Mouse (Mus musculus) lung, postnatal 4 days (tissue): ENCODE data around the gene Myo16.
A peak's percentile ranks its signal among the peaks of the same experiment; 100 is the strongest.

ENCODE experiments used
- DNase-seq, 2 experiments: peaks; one replicate each; pipeline ENCODE4 v3.0.0; 2021

The Myo16 gene

DNA sequence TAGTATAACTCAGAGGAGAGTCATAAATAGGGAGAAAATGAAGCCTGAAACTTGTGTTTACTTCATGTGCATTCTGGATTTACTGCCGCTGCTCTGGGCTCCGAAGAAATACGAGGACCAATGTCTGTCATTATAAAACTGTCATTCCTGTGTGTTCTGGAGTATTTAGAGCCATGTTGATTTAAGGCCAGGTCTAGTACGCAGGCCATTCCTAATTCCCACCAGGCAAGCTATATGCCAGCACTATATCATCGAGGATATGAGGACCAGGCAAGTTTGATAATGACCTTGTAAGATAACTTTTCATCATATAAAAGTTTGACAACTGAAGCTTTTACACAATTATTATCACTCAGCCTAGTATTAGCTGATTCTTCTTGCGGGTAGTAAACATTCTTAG is 153.6 kb downstream of the Myo16 start:
- no peak for DNase-seq

- no peak for DNase-seq
These were observed 154.2 kb downstream of the Myo16 start for GRCm38 (mm10) chr8:10307770-10308476.

- no peak for DNase-seq
These were observed 156.8 kb downstream of the Myo16 start for GRCm38 (mm10) chr8:10310470-10310869.

- no peak for DNase-seq
These were observed 158.6 kb downstream of the Myo16 start for GRCm38 (mm10) chr8:10312316-10312715.

DNA sequence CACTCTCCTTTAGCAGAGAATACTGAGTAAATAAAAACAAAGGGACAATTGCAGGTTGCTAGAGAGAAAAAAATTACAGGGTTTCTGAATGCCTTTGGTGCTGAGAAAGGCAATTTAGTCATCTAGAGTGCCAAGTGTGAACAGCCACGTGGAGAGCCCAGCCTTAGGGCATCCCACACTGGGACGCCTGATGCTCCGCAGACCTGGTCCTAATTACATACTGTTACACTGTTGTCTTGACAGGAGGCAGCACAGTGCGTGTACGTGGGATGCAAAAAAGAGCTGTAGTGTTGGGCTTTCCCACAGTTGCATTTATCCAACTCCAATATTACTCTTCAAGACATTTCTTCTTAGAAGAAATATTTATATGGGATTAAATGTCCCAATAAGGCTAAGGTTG is 162.5 kb downstream of the Myo16 start:
- no peak for DNase-seq

- no peak for DNase-seq
These were observed 164.4 kb downstream of the Myo16 start for GRCm38 (mm10) chr8:10318103-10318502.

DNA sequence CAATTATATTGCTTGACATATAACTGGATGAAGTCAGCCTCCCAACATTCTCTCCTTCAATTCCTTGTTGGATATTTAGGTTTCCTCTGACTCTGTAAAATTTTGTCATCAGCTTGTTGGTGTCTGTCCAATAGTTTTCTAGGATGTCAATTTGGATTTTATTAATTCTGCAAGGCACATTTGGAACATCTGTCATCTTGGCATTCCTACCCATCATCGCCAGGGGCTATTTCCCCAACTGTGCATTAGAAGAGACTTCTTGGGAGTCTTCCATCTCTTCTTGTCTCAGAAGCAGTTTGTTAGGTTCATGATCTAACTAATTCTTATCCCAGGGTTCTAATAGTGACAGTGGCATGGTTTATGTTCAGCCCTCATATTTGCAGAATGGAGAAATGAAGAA is 196.7 kb downstream of the Myo16 start:
- no peak for DNase-seq

DNA sequence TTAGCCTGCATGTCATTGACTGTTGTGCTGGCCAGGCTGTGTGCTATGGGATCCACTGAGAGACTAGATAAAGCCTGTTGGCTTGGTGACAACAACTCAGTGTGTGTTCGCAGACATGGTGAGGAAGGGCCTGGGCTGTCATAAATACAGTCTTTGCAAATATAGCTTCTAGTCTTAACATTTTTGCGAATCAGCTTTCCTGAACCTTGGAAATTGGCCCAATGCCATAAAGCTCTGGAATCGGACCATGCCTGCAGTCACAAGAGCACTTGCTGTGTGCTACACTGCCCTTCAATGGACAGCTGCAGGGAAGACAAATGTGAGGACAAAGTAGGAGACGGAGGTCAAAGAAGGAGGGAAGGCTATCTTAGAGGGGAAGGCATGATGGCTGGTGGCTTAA is 205.0 kb downstream of the Myo16 start:
- no peak for DNase-seq

DNA sequence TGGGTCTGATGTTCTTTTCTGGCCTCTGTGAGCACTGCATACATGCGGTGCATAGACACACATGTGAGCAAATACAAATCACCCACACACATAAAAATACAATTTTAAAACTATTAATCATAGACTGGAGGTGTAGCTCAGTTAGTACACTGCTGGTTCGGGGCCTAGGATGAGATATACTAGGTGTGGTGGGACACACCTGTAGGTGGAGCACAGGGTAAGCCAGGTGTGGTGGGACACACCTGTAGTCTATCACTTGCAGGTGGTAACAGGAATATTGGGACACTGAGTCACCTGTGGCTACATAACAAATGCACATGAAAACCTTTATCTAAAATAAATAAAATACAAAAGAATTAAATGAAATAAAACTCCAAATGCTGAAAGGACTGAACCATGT is 209.2 kb downstream of the Myo16 start:
- no peak for DNase-seq

GRCm38 (mm10) chr8:10363654-10364406 is 210.1 kb downstream of the Myo16 start:
- no peak for DNase-seq

- no peak for DNase-seq
These were observed 212.4 kb downstream of the Myo16 start for GRCm38 (mm10) chr8:10366141-10366540.

DNA sequence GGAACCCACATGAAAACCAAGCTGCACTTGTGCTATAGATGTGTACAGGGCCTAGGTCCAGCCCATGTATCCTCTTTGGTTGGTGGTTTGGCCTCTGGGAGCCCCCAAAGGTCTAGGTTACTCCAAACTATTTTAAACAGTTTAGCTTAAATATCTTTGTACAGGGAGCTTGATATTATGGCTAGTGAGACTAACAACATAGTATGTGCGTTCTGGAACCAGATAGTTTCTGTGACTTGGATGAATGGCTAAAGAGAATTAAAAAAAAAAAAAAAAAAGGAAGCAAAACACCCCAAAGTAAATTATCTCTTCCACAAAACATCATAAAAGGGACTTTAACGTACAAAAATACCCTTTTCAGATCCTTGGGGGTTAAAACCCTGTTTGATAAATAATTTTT is 218.9 kb downstream of the Myo16 start:
- no peak for DNase-seq

DNA sequence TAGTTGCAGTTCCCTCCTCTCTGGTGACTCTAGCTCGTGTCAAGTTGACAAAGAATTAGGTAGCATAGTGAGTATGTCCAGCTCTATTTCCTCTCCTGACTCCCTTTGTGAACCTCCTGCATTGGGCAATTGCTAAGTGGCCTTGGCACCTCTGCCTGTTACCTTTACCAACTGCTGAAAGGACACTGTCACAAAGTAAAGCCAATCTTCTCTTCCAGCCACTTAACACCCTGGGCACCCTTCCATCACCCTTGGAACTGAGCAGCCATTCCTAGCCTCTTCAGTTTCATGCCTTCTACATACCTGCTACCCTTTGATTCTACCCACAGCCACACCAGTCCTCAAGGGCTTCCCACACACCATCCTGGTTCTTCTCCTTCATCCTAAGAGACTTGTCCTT is 233.4 kb downstream of the Myo16 start:
- DNase-seq = no peak

GRCm38 (mm10) chr8:10391096-10391683 is 237.5 kb downstream of the Myo16 start:
- DNase-seq = no peak

DNA sequence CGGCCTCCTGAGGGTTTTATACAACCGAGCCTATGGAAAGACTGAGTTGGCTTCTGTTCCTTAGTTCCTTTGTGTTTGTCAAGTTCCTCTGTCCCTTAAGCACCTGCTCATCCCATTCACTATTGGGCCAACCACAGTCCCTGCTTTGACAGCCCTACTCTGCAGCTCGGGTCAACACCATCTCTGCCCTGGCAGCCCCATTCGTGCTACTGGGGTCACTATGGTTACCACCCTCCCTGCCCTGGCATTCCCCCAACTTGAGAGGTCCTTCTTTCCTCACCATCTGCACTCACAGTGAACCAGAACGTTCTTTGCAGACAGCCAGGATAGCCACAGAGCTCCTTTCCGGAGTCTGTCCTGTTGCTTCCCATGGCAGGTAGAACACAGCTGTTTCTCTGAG is 238.2 kb downstream of the Myo16 start:
- no peak for DNase-seq

- DNase-seq = no peak
These were observed 240.8 kb downstream of the Myo16 start for GRCm38 (mm10) chr8:10394506-10394905.

DNA sequence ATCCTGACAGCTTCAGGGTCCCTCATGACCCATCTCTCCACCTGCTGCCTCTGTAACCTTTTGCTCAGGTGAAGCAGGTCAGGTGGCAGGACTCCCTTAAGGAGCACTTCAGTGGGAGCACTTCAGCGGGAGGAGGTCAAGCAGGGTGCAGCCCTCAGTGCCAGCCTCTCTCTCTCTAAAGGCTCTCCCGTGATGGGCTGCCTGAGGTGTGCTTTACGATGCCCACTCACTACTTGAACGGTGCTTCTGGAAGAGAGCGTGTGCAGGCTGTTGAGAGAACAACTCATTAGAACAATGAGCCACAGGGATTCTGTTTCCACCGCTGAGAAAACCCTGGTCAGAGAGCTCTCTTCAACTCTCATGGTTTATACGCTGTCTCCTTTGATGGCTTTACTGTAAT is 241.4 kb downstream of the Myo16 start:
- DNase-seq = no peak

- DNase-seq = peak in 1 of 2 experiments; percentile 28
These were observed 248.9 kb downstream of the Myo16 start for GRCm38 (mm10) chr8:10402606-10403005.

DNA sequence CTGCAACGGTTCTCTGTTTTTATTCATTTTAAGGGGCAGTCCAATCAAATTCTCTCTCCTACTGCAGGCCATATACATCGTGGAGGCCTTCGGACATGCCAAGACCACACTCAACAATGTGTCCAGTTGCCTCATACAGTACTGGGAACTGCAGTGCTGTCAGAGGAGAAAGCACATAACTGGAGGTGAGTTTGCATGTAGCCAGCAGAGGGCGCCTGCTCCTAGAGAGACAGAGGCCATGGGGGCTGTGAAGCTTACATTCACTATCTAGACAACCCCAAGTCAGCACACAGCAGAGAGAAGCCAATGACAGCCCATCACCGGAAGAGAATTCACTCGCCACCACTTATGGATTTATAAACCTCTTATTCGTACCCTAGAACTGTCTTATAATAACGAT is 251.8 kb downstream of the Myo16 start:
- peak; percentile 32 to 47 for DNase-seq

DNA sequence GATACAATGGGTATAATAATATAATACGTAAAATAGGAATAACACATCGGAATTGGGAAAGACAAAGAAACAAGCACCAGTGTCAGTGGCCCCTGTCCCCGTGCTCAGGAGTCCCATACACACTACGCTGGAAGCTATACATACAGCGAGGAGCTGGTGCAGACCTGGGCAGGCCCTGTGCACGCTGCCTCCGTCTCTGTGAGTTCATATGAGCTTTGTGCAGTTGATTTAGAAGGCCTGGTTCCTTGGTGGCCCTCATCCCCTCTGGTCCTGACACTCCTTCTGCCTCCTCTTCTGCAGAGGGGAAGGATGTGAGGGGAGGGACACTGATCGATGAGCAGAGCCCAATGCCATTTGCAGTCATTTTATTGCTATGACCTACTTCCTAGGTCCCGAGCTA is 255.3 kb downstream of the Myo16 start:
- DNase-seq = no peak

GRCm38 (mm10) chr8:10411511-10411910 is 257.8 kb downstream of the Myo16 start:
- no peak for DNase-seq

DNA sequence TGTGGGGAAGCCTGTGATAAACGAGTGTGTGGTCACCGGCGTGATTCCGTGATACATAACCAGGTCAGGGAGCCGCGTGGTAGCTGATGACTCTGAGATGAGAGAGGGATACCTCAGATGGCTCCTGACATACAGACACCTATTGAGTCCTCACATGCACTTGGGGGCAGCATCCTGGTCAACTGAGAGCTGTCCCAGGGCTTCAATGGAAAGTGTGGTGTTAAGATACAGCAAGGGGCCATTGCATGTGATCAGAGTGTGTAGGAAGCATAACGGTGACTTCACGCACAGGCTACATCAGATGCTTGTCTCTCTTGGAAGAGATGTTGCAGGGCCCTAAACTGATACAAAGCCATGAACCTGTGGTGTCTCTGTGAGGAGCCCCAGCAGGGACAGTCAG is 260.2 kb downstream of the Myo16 start:
- DNase-seq = no peak

DNA sequence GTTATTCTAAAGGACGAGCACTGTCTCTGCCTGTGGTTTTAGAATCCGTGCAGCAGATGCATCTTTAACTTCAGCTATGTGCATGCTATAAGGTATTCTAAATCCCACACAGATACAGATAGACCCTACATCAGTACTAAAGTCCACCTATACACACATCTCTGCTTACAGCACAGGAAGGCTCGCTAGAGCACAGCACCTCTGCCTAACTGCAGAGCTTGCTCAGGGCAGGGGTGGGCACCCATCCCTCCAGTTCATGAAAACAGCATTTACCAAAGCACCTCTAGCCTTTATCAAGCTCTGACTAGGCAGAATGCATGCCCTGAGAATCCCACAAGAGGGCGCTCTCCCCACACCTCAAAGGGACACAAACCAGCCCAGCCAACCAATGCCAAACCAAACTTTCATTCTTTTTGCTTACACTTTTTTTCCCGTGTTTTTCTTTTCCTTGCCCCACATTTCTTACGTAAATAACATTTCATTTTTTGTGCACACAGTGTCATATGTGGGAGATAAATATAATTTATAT is 261.0 kb downstream of the Myo16 start:
- DNase-seq = peak; percentile 66 to 79

- no peak for DNase-seq
These were observed 261.6 kb downstream of the Myo16 start for GRCm38 (mm10) chr8:10415288-10415687.
